Mouse (Mus musculus): ENCODE measurements around the gene Wdr35. TPM values are rescaled to one million over a fixed set of nuclear protein-coding genes. Genes with fewer than 3 reads are reported as not detected.
A peak's percentile ranks its signal among the peaks of the same experiment; 100 is the strongest.

Wdr35 gene
- total and polyA plus RNA-seq, 3 experiments: 5.9 to 8.8 (median 7.4) TPM

DNA sequence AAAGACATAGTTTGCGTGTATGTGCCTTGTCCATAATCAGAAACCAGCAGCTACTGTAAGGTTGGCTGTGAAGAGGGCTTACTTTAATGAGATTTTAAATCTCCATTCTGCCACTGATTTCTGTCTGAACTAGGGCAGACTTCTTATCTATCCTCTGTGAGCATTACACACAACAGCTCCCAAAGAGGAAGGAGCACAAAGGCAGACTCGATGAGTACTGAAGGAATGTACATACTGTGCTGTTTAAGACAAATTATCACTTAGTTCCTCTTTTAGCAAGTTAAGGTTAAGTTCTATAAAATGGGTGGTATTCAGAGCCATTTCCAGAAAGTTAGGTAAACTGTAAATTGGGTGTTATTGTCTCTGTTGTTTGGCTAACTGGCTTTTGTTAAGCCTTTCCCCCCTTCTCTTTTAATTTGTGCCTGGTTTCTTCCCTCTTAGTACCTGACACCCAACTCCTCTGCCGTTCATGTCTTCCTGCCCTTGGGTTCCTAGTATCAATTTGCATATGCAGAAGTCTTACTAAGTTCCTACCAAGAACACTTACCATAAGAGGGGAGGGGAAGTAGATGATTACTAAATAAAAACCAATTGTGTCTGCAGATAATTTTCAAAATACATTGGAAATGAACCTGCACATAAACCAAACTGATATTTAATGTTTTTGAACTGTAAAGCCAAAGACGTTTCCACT, 31.8 kb upstream of the Wdr35 start:
- Histone ChIP-seq H3K36me3 (replicated peaks in 1 of 2; ENCODE audit: control insufficient read depth in 1 of 2, insufficient read depth in 1 of 2, low read length in 1 of 2) (peaks cover 20 to 30% of the 10 kb centered on the region in 2 experiments), H3K79me2 (replicated peaks; ENCODE audit: control insufficient read depth, extremely low read depth, insufficient read depth, poor library complexity, severe bottlenecking) (no peaks in the 10 kb centered on the region), H3K4me2 (ENCODE audit: insufficient read depth, low read depth, poor library complexity, severe bottlenecking) (peak overlapping the region; percentile 38), H3K9me3 (replicated peaks; ENCODE audit: low read length) (no peaks in the 10 kb centered on the region), H3K9ac (ENCODE audit: insufficient read depth, low read depth) (peak overlapping the region; percentile 35), H3K4me1 (ENCODE audit: control insufficient read depth in 1 of 2, insufficient read depth in 2 of 2) (peaks cover 15 to 32% of the 10 kb centered on the region in 2 experiments), H3K4me3 (replicated peaks in 1 of 3; ENCODE audit: low read depth in 2 of 3, low read length in 2 of 3, poor library complexity in 1 of 3) (no peak overlapping the region), H3K27me3 (replicated peaks) (no peaks in the 10 kb centered on the region), H3K27ac (ENCODE audit: insufficient read depth, low read depth) (peak overlapping the region; percentile 58)
- in situ Hi-C loops (cut with MboI; ENCODE audit: low pct_ligation_motif_present, low pct_unique_long_range_greater_than_20kb, low sequenced_read_pairs) (no loop called here), dilution Hi-C loops (cut with MboI; ENCODE audit: extremely low pct_ligation_motif_present, extremely low pct_unique_long_range_greater_than_20kb, low sequenced_read_pairs) (no loop called here)
- TF ChIP-seq E2F4 (IDR thresholded peaks at IDR 0.05; ENCODE audit: insufficient replicate concordance, low read depth, low read length): no peak
- no peak for TF ChIP-seq ZC3H11A (IDR thresholded peaks at IDR 0.05; ENCODE audit: low read depth, low read length)
- no peak for TF ChIP-seq SMC3 (IDR thresholded peaks at IDR 0.05; ENCODE audit: low read depth, low read length)
- no peak for TF ChIP-seq CHD2 (IDR thresholded peaks at IDR 0.05; ENCODE audit: low read length)
- no peak; the same call in 1 of the 2 replicates for TF ChIP-seq NELFE (IDR thresholded peaks at IDR 0.05; ENCODE audit: low read depth, low read length)
- TF ChIP-seq KAT2A (IDR thresholded peaks at IDR 0.05; ENCODE audit: insufficient replicate concordance, low read length): no peak
- TF ChIP-seq MAFK (IDR thresholded peaks at IDR 0.05; ENCODE audit: insufficient replicate concordance, low read length): no peak
- no peak for TF ChIP-seq MXI1 (IDR thresholded peaks at IDR 0.05; ENCODE audit: low read depth, low read length)
- TF ChIP-seq TCF12 (IDR thresholded peaks at IDR 0.05; ENCODE audit: low read depth, low read length): no peak
- no peak for TF ChIP-seq IRF4 (IDR thresholded peaks at IDR 0.05; ENCODE audit: low read depth, low read length)
- TF ChIP-seq JUND (conservative IDR thresholded peaks at IDR 0.05; ENCODE audit: low read depth, low read length): no peak
- no peak for TF ChIP-seq ETS1 (conservative IDR thresholded peaks at IDR 0.05; ENCODE audit: low read depth, low read length)
- no peak for TF ChIP-seq MAZ (IDR thresholded peaks at IDR 0.05; ENCODE audit: low read depth, low read length)
- TF ChIP-seq CHD1 (IDR thresholded peaks at IDR 0.05; ENCODE audit: low read depth, low read length): no peak
- no peak for TF ChIP-seq MAX (IDR thresholded peaks at IDR 0.05; ENCODE audit: low read length)
- peak; percentile 49; the same call in 1 of the 2 replicates for TF ChIP-seq POLR2A (IDR thresholded peaks at IDR 0.05; ENCODE audit: low read depth, low read length)
- TF ChIP-seq BHLHE40 (IDR thresholded peaks at IDR 0.05; ENCODE audit: low read depth, low read length): no peak
- no peak for TF ChIP-seq JUN (IDR thresholded peaks at IDR 0.05; ENCODE audit: insufficient read depth, low read depth, low read length)
- no peak for TF ChIP-seq UBTF (IDR thresholded peaks at IDR 0.05; ENCODE audit: low read depth, low read length)
- TF ChIP-seq TBP (conservative IDR thresholded peaks at IDR 0.05; ENCODE audit: low read depth, low read length): peak; percentile 72
- no peak for TF ChIP-seq USF2 (conservative IDR thresholded peaks at IDR 0.05; ENCODE audit: low read depth, low read length)
- TF ChIP-seq ZNF384 (IDR thresholded peaks at IDR 0.05; ENCODE audit: low read depth, low read length): no peak
- no peak for TF ChIP-seq PAX5 (IDR thresholded peaks at IDR 0.05; ENCODE audit: low read length)
- TF ChIP-seq NRF1 (IDR thresholded peaks at IDR 0.05; ENCODE audit: low read depth, low read length): no peak
- no peak for TF ChIP-seq POLR2AphosphoS2 (IDR thresholded peaks at IDR 0.05; ENCODE audit: low read depth, low read length)
- TF ChIP-seq EP300 (IDR thresholded peaks at IDR 0.05; ENCODE audit: low read length): peak; percentile 48; the same call in 1 of the 2 replicates
- 0 out of 2 replicates have a peak, but pooled peaks have one; percentile 37 for TF ChIP-seq SIN3A (IDR thresholded peaks at IDR 0.05; ENCODE audit: low read length)
- no peak for TF ChIP-seq RAD21 (IDR thresholded peaks at IDR 0.05; ENCODE audit: low read depth, low read length)
- TF ChIP-seq HCFC1 (IDR thresholded peaks at IDR 0.05; ENCODE audit: low read depth, low read length): no peak; the same call in 1 of the 2 replicates
- TF ChIP-seq CTCF (conservative IDR thresholded peaks at IDR 0.05 in 1 of 2, IDR thresholded peaks at IDR 0.05 in 1 of 2; ENCODE audit: low read depth in 2 of 2, low read length in 2 of 2): no peak
- no peak for TF ChIP-seq ZKSCAN1 (IDR thresholded peaks at IDR 0.05; ENCODE audit: borderline replicate concordance, low read depth, low read length)
- no peak for TF ChIP-seq RCOR1 (conservative IDR thresholded peaks at IDR 0.05; ENCODE audit: low read depth, low read length)
- TF ChIP-seq ELF1 (IDR thresholded peaks at IDR 0.05; ENCODE audit: low read depth, low read length): peak; percentile 39; the same call in 1 of the 2 replicates
- TF ChIP-seq GABPA (IDR thresholded peaks at IDR 0.05; ENCODE audit: insufficient replicate concordance, low read depth, low read length): no peak
- TF ChIP-seq USF1 (IDR thresholded peaks at IDR 0.05; ENCODE audit: low read depth, low read length): no peak
- TF ChIP-seq MYC (IDR thresholded peaks at IDR 0.05; ENCODE audit: low read depth, low read length): no peak
- TF ChIP-seq ZMIZ1 (IDR thresholded peaks at IDR 0.05; ENCODE audit: low read depth, low read length): no peak
- no peak; the same call in 1 of the 2 replicates for TF ChIP-seq MEF2A (IDR thresholded peaks at IDR 0.05; ENCODE audit: borderline replicate concordance, low read depth, low read length)
- DNase-seq (ENCODE audit: extremely low read depth): peak; percentile 67

Data from CH12.LX (cell line).